Comparison of ENCODE assay signal across 8 mouse cellular contexts in the genomic region with DNA sequence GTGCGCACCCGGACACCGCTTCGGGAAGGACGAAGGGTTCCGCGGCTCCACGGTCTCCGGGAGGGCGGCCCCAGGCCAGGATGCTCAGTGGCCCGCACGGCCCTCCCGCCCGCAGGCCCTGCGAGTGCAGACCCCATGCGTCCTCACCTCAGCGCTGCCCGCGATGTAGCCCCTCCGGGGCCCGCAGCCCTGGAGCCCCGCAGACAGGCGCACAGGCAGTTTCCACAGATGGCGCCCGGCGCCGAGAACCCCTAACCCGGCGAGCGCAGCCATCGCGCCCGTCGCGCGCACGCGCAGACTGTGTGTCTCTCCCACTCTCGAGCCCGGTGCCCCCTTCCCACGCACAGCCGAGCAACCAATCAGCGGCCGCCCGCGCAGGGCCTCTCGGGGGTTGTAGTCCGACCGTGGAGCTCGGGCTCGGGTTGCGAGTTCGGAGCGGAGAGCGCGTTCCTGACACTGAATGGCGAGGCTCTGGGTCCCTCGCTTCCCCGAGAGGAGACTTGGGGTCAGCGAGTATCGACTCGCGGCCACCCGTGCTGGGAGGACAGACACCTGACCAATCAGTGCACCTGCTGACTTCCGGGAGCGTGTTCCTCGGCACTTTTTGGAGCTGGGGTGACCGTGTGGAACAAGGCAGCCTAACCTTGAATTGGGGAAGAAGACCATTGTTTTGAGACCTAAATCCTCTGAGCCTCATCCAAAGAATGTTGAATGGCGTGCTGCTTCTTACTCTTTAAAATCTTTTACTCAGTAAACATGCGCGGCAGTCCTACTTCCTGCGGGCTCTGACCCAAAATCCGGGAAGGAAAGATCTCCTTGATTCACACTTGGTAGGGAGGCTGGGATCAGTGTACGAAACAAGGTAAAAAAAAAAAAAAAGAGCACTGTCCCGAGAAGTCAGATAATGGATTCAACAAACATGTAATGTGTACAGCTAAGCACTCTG. TPM values are rescaled to one million over a fixed set of nuclear protein-coding genes. Genes with fewer than 3 reads are reported as not detected.
DNase-seq lines count a peak whose midpoint lies in the region; ATAC-seq lines count a peak whose summit lies in the region.

A gene (minus strand): TSS at position 300 of the 946 bp plus-strand sequence.

- peaks cover 22% of the 10 kb centered on the region for H3K4me1 ChIP-seq in heart, embryonic 13.5 days
- peaks cover 36% of the 10 kb centered on the region for H3K4me1 ChIP-seq in liver, embryonic 12.5 days
- peaks cover 10% of the 10 kb centered on the region; the same call in 1 of the 2 replicates for H3K4me1 ChIP-seq in stomach, embryonic 15.5 days

- under 1% methylated on average over 75 of the region's 75 CpGs for WGBS in heart, embryonic 13.5 days
- under 1% methylated on average over 75 of the region's 75 CpGs for WGBS in liver, embryonic 12.5 days (ENCODE audit: insufficient replicate concordance)
- under 1% methylated on average over 75 of the region's 75 CpGs for WGBS in stomach, embryonic 15.5 days

- peak within 1 kb of the TSS; percentile 75 for H3K4me2 ChIP-seq in heart, embryonic 13.5 days
- H3K4me2 ChIP-seq in liver, embryonic 12.5 days, result peak within 1 kb of the TSS; percentile 84
- peak within 1 kb of the TSS; percentile 81 for H3K4me2 ChIP-seq in stomach, embryonic 15.5 days

- H3K9me3 ChIP-seq in heart, embryonic 13.5 days, result no peaks in the 10 kb centered on the region
- no peaks in the 10 kb centered on the region for H3K9me3 ChIP-seq in liver, embryonic 12.5 days (replicated peaks)
- H3K9me3 ChIP-seq in stomach, embryonic 15.5 days, result no peaks in the 10 kb centered on the region

- peaks cover 5% of the 10 kb centered on the region; the same call in 1 of the 2 replicates for H3K36me3 ChIP-seq in heart, embryonic 13.5 days
- 0 out of 2 replicates have a peak, but pooled peaks cover 3% of the 10 kb centered on the region for H3K36me3 ChIP-seq in liver, embryonic 12.5 days
- no peaks in the 10 kb centered on the region for H3K36me3 ChIP-seq in stomach, embryonic 15.5 days

- H3K4me3 ChIP-seq in heart, embryonic 13.5 days, result peak within 1 kb of the TSS; percentile 84
- peak within 1 kb of the TSS; percentile 86 for H3K4me3 ChIP-seq in liver, embryonic 12.5 days
- H3K4me3 ChIP-seq in stomach, embryonic 15.5 days (replicated peaks), result peak within 1 kb of the TSS; percentile 97

- H3K9ac ChIP-seq in heart, embryonic 13.5 days, result peak within 1 kb of the TSS; percentile 92
- peak within 1 kb of the TSS; percentile 85 for H3K9ac ChIP-seq in liver, embryonic 12.5 days
- peak within 1 kb of the TSS; percentile 64; the same call in 1 of the 2 replicates for H3K9ac ChIP-seq in stomach, embryonic 15.5 days

- ATAC-seq in erythroid progenitor cell, adult 5-6 weeks (replicated peaks; ENCODE audit: low FRiP score, poor library complexity, severe bottlenecking), result peak; percentile 93
- ATAC-seq in heart, embryonic 13.5 days (ENCODE audit: extremely low read depth, insufficient number of reproducible peaks, low FRiP score, low TSS enrichment), result peak; percentile 93
- peak; percentile 95 for ATAC-seq in liver, embryonic 12.5 days
- ATAC-seq in stomach, embryonic 15.5 days (ENCODE audit: insufficient read depth, low FRiP score, low read depth), result peak; percentile 98

- peak; percentile 96 for DNase-seq in CD4-positive helper T cell, adult 2 months (ENCODE audit: low read depth, low spot score)
- peak; percentile 86 for DNase-seq in brain, embryonic 18.5 days (ENCODE audit: low read depth, low spot score)
- DNase-seq in kidney, postnatal 10 days, result peak; percentile 97
- DNase-seq in natural killer cell, adult 2 months (ENCODE audit: low spot score in 2 of 2), result peak; percentile 84 to 91

- H3K27ac ChIP-seq in heart, embryonic 13.5 days (replicated peaks), result peak within 1 kb of the TSS; percentile 34; the same call in 1 of the 2 replicates
- peak within 1 kb of the TSS; percentile 67 for H3K27ac ChIP-seq in liver, embryonic 12.5 days
- peak within 1 kb of the TSS; percentile 49; the same call in 1 of the 2 replicates for H3K27ac ChIP-seq in stomach, embryonic 15.5 days

- H3K27me3 ChIP-seq in heart, embryonic 13.5 days (replicated peaks), result 0 out of 2 replicates have a peak, but pooled peaks cover 5% of the 10 kb centered on the region
- H3K27me3 ChIP-seq in liver, embryonic 12.5 days (replicated peaks), result no peaks in the 10 kb centered on the region
- H3K27me3 ChIP-seq in stomach, embryonic 15.5 days (replicated peaks), result no peaks in the 10 kb centered on the region

RNA-seq across cellular contexts. Expression of the gene that starts here (rescaled TPM):
- total RNA-seq in erythroid progenitor cell, adult 5-6 weeks (2015; ENCODE audit: low replicate concordance), result 2.1 and 4.0 TPM in 2 replicates
- total RNA-seq in erythroid progenitor cell, adult 5-6 weeks (2017; ENCODE audit: low replicate concordance), result 3.4 and 9.1 TPM in 2 replicates
- 13.3 and 14.1 TPM in 2 replicates for polyA plus RNA-seq in heart, embryonic 13.5 days (2015; fragmentation: Nextera tagmentation; extraction: Ambion mirVana)
- 15.6 and 16.0 TPM in 2 replicates for polyA plus RNA-seq in liver, embryonic 12.5 days (2016; fragmentation: Nextera tagmentation; extraction: Ambion mirVana)
- polyA plus RNA-seq in stomach, embryonic 15.5 days (2015; fragmentation: Nextera tagmentation; extraction: Ambion mirVana), result 15.2 and 20.5 TPM in 2 replicates

Comparison
In these comparisons a context has a peak if more than half of its experiments do, and no peak if none do; other contexts are left out.
1. Peak in every context shown above with its lines: DNase-seq, ATAC-seq, H3K4me3 ChIP-seq and H3K27ac ChIP-seq.